Mouse (Mus musculus) hindbrain, embryonic 14.5 days (tissue): ENCODE data around the gene Ttn. TPM values are rescaled to one million over a fixed set of nuclear protein-coding genes. Genes with fewer than 3 reads are reported as not detected.
"Not testable (repeated sequence)": the region's sequence is repeated elsewhere in the genome, so short reads cannot be mapped to it uniquely, and the experiment has no call there.

Experiments used
- ATAC-seq: fragments of 200-750 bp; cut with Nextera tagmentation; 2 replicates; pipeline ENCODE4 v1.8.0; 2017; ENCODE audit warnings: moderate number of reproducible peaks, mild to moderate bottlenecking, moderate TSS enrichment, moderate library complexity; ENCODE audit not compliant: low FRiP score
- DNase-seq: peaks from one replicate; pipeline ENCODE4 v3.0.0-alpha.2; 2015; ENCODE audit warnings: low spot score
- H3K27ac ChIP-seq: fragments of 300-500 bp; sonication (generic); 2 replicates; pipeline ENCODE4 v1.5.1; 2014; ENCODE audit warnings: mild to moderate bottlenecking, moderate library complexity
- H3K27me3 ChIP-seq: fragments of 300-500 bp; sonication (generic); 2 replicates; pipeline ENCODE4 v1.6.1; 2014; ENCODE audit warnings: mild to moderate bottlenecking, low read length, mixed read lengths; ENCODE audit not compliant: control insufficient read depth, insufficient read depth
- H3K36me3 ChIP-seq: fragments of 300-500 bp; sonication (generic); replicated peaks from 2 replicates; pipeline ENCODE4 v1.6.1; 2014; ENCODE audit not compliant: control insufficient read depth, insufficient read depth
- H3K4me1 ChIP-seq: fragments of 300-500 bp; sonication (generic); replicated peaks from 2 replicates; pipeline ENCODE4 v1.6.1; 2014; ENCODE audit warnings: antibody characterized with exemption, low read length, mixed read lengths; ENCODE audit not compliant: control insufficient read depth, insufficient read depth
- H3K4me2 ChIP-seq: fragments of 300-500 bp; sonication (generic); replicated peaks from 2 replicates; pipeline ENCODE4 v1.6.1; 2014; ENCODE audit warnings: mild to moderate bottlenecking, moderate library complexity
- H3K4me3 ChIP-seq: fragments of 300-500 bp; sonication (generic); replicated peaks from 2 replicates; pipeline ENCODE4 v1.5.1; 2014; ENCODE audit warnings: mild to moderate bottlenecking, low read length
- H3K9ac ChIP-seq: fragments of 300-500 bp; sonication (generic); 2 replicates; pipeline ENCODE4 v1.6.1; 2014
- H3K9me3 ChIP-seq: fragments of 300-500 bp; sonication (generic); 2 replicates; pipeline ENCODE4 v1.6.1; 2016; ENCODE audit warnings: low read length; ENCODE audit not compliant: control insufficient read depth
- WGBS: fragments of 180-500 bp; shearing (Covaris S2); extraction: QIAGEN DNeasy Blood & Tissue Kit; methylation state at CpG from one replicate; pipeline ENCODE4 v1.1.7; 2014; 5-methylcytosine and 5-hydroxymethylcytosine counted together
- polyA plus RNA-seq: library from polyadenylated mRNA; unstranded; fragments of >200 nt; fragmentation: Nextera tagmentation; extraction: Ambion mirVana; gene quantifications from 2 replicates; pipeline ENCODE4 v1.2.1, GENCODE M21; 2014

The Ttn gene
- polyA plus RNA-seq: 0.37 and 0.39 TPM in 2 replicates

DNA sequence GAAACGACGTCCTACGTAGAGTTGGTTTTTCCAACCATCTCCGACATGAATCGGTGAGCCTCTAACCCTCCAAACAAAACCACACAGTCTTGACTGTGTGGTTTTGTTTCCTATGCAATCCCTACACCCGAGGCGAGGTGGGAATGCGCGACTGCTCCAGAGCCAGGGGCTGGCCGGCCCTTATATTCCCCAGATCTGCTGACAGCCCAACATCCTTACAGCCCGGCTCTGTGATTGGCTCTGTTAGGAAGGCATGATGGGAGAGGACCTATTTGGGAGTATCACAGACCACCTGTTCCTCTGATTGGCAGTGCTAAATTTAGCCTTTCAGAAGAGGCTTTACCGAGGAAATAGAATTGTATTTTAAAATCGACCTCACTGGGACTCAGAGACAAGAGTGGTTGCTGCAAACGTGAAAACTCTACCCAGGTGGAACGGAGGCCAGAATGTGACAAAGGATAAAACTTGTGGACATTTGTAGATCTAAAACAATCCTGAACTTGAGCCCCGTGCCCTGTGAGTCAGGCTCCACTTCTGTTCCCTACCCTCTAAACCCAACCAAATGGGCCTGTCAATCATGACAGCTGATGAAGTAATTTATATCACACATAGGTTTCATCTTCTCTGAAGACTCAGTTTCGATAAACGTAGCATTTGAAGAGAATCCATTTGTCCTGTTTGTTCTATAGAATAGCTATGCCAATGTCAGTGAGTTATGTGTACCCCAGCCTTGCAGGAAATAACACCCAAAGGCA, at the start of gene Ttn:
Gene Ttn, minus strand, starts transcription at position 157 of the 755 bp plus-strand sequence.
- DNase-seq: no peak
- H3K27me3 ChIP-seq: no peaks in the 10 kb centered on the region
- no peak within 1 kb of the TSS for H3K4me3 ChIP-seq
- H3K4me2 ChIP-seq: no peak within 1 kb of the TSS
- WGBS: 89% methylated on average over 18 of the region's 18 CpGs
- no peaks in the 10 kb centered on the region for H3K4me1 ChIP-seq
- no peak within 1 kb of the TSS for H3K27ac ChIP-seq
- no peak for ATAC-seq
- no peaks in the 10 kb centered on the region for H3K36me3 ChIP-seq
- H3K9me3 ChIP-seq: no peaks in the 10 kb centered on the region
- no peak within 1 kb of the TSS for H3K9ac ChIP-seq

- H3K27ac ChIP-seq: no peak overlapping the region
- WGBS: 89% methylated on average over 2 of the region's 2 CpGs
These were observed 38.3 kb upstream of the Ttn start for GRCm38 (mm10) chr2:77020649-77021048.

GRCm38 (mm10) chr2:77017735-77018134, 35.4 kb upstream of the Ttn start:
- Histone ChIP-seq H3K4me3 (no peak overlapping the region), H3K4me2 (no peak overlapping the region), H3K4me1 (no peaks in the 10 kb centered on the region), H3K36me3 (no peaks in the 10 kb centered on the region), H3K9ac (no peak overlapping the region), H3K9me3 (no peaks in the 10 kb centered on the region), H3K27me3 (no peaks in the 10 kb centered on the region), H3K27ac (no peak overlapping the region)
- DNase-seq (no peak), ATAC-seq (no peak)
- WGBS: 64% methylated on average over 4 of the region's 4 CpGs

More at GRCm38 (mm10) chr2:77020649-77021048, 38.3 kb upstream of the Ttn start:
- no peaks in the 10 kb centered on the region for H3K27me3 ChIP-seq
- ATAC-seq (no peak), DNase-seq (no peak)
- H3K4me3 ChIP-seq: no peak overlapping the region
- no peak overlapping the region for H3K4me2 ChIP-seq
- no peaks in the 10 kb centered on the region for H3K4me1 ChIP-seq
- no peak overlapping the region for H3K9ac ChIP-seq
- H3K36me3 ChIP-seq: no peaks in the 10 kb centered on the region
- no peaks in the 10 kb centered on the region for H3K9me3 ChIP-seq

- H3K36me3 ChIP-seq, H3K4me2 ChIP-seq, DNase-seq, H3K27me3 ChIP-seq, H3K4me3 ChIP-seq, H3K27ac ChIP-seq, ATAC-seq, H3K9me3 ChIP-seq, H3K4me1 ChIP-seq, H3K9ac ChIP-seq: not testable (repeated sequence)
- 95% methylated on average over 6 of the region's 6 CpGs for WGBS
These were observed 31.1 kb upstream of the Ttn start for GRCm38 (mm10) chr2:77013449-77013848.

DNA sequence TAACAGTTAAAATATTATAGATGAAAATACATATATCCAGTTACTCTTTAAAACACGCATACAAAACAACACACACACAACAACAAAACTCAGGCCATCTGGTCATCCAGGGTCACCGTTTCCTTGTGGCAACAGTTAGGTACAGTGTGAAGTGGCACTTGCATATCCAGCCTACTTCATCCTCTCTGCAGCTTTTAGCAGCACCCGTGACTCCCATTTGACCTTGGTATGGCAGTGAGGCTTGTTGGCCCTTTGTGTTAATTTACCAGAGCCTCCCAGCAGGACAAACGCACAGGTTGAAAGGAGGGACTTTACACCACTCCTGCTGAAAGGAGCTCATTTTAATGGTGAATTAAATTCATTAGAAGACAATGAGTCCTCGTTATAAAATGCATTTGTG, 29.6 kb upstream of the Ttn start:
- ATAC-seq (no peak), DNase-seq (no peak)
- H3K36me3 ChIP-seq: no peaks in the 10 kb centered on the region
- no peak overlapping the region for H3K4me3 ChIP-seq
- no peaks in the 10 kb centered on the region for H3K4me1 ChIP-seq
- no peak overlapping the region for H3K9ac ChIP-seq
- H3K4me2 ChIP-seq: no peak overlapping the region
- WGBS: 57% methylated on average over 5 of the region's 5 CpGs
- no peak overlapping the region for H3K27ac ChIP-seq
- H3K9me3 ChIP-seq: no peaks in the 10 kb centered on the region
- H3K27me3 ChIP-seq: no peaks in the 10 kb centered on the region

DNA sequence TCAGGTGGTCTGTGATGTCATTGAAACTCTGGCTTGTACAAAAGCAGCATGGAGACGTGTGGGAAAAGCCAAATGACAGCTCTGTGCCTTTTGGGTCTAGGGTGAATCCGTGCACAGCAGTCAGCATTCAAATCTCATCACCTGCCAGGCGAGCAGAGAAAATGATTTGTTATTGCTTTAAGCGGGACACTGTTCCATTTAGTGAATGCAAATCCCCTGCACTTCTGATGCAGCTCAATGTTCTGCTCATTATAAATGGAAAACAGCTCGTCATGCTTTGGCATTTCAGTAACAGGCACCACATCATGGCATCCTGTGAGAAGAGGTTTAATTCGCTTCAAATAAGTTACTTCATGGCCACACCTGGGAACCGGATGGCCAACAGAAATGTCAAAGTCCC, 24.7 kb upstream of the Ttn start:
- DNase-seq: no peak
- Histone ChIP-seq H3K4me3 (no peak overlapping the region), H3K4me1 (no peaks in the 10 kb centered on the region), H3K9me3 (no peaks in the 10 kb centered on the region), H3K27me3 (no peaks in the 10 kb centered on the region), H3K36me3 (no peaks in the 10 kb centered on the region), H3K4me2 (no peak overlapping the region), H3K9ac (no peak overlapping the region), H3K27ac (no peak overlapping the region)
- WGBS: 53% methylated on average over 7 of the region's 7 CpGs
- no peak for ATAC-seq

DNA sequence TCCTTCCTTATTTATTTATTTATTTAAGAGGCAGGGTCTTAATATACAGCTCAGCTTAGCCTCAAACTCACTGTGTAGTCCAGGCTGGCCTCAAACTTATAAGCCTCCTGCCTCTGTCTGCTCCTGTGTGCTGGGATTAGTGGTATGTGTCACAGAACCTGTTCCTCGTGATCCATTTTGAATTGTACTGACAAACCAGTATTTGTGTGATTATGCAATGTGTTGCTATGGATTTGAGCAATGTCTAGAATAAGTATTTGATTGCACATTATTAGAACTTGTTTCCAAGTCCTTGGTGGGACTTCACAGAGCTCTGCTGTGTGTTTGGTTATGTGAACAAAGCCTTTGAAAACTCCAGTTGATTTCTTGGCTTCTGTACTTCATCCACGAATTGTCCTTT, 20.8 kb upstream of the Ttn start:
- 81% methylated on average over 2 of the region's 2 CpGs for WGBS
- H3K27me3 ChIP-seq: no peaks in the 10 kb centered on the region

DNA sequence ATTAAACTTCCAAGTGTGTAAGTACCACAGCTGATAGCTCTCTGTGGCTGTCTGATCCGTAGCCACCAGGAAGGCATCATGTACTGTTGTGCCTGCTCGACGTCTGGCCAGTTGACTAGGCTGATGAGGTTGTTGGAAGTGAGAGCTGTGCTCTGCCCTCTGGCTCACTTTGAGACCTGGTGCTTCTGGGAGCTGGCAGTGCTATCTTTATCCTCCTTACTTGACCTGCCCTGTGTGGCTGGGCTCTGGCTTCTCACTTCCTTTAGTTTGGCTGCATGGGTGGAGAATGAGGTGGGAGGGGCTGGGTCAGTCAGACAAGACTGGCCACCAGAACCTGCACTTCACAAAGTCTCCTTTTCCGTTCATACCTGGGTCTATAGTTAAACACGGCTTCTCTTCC, 16.0 kb upstream of the Ttn start:
- H3K27ac ChIP-seq: no peak overlapping the region
- no peaks in the 10 kb centered on the region for H3K36me3 ChIP-seq
- 82% methylated on average over 5 of the region's 5 CpGs for WGBS
- no peaks in the 10 kb centered on the region for H3K27me3 ChIP-seq
- H3K9me3 ChIP-seq: no peaks in the 10 kb centered on the region
- no peak overlapping the region for H3K4me3 ChIP-seq
- no peak for ATAC-seq
- DNase-seq: no peak
- no peak overlapping the region for H3K9ac ChIP-seq
- no peak overlapping the region for H3K4me2 ChIP-seq
- no peaks in the 10 kb centered on the region for H3K4me1 ChIP-seq

More for the DNA sequence above, 20.8 kb upstream of the Ttn start:
- H3K9me3 ChIP-seq: no peaks in the 10 kb centered on the region
- DNase-seq (no peak), ATAC-seq (no peak)
- H3K4me1 ChIP-seq: no peaks in the 10 kb centered on the region
- H3K4me3 ChIP-seq: no peak overlapping the region
- H3K9ac ChIP-seq: no peak overlapping the region
- no peaks in the 10 kb centered on the region for H3K36me3 ChIP-seq
- H3K27ac ChIP-seq: no peak overlapping the region
- no peak overlapping the region for H3K4me2 ChIP-seq

DNA sequence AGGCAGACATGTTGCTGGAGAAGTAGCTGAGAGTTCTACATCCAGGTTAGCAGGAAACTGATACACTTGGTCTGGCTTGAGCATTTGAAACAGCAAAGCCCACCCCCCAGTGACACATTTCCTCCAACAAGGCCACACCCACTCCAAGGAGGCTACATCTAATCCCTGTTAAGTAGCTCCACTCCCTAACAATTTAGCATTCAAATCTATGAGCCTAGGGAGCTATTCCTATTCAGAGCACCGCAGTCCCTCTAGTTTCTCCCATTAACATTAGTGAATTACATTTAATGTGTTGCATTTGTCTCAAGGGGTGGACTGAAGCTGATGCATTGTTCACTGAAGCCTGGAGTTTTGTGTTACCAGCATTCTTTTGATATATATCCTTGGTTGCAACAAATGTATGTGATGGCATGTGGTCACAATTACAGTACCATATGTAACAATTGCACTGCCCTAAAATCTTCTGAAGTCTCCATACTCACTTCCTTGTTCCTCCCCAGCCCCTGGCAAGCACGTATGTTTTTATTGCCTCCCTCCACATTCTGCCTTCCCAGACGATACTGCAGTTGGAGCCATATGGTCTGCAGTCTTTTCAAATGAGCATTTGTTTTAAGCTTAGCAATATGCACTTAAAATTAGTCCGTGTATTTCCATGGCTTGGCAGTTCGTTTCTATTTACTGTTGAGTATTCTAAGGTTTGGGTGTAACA, 10.3 kb upstream of the Ttn start:
- Histone ChIP-seq H3K36me3 (no peaks in the 10 kb centered on the region), H3K9ac (no peak overlapping the region), H3K27ac (no peak overlapping the region), H3K4me1 (no peaks in the 10 kb centered on the region), H3K9me3 (no peaks in the 10 kb centered on the region), H3K27me3 (no peaks in the 10 kb centered on the region), H3K4me3 (no peak overlapping the region), H3K4me2 (no peak overlapping the region)
- DNase-seq: no peak
- 78% methylated on average over 5 of the region's 5 CpGs for WGBS
- no peak for ATAC-seq
